Mouse (Mus musculus): Measurements from ENCODE around the gene Il27ra.

Gene Il27ra

GRCm38 (mm10) chr8:84042066-84042947 is at the start of gene Il27ra:
TSS of gene Il27ra (minus strand) at chr8:84042589.
- peak; percentile 80 to 84 for DNase-seq

GRCm38 (mm10) chr8:84090585-84090984 is 48.2 kb upstream of the Il27ra start:
- DNase-seq = no peak

- no peak for DNase-seq
These were observed 46.9 kb upstream of the Il27ra start for GRCm38 (mm10) chr8:84089277-84089676.

GRCm38 (mm10) chr8:84087821-84088220 is 45.4 kb upstream of the Il27ra start:
- no peak for DNase-seq

- DNase-seq = no peak
These were observed 44.8 kb upstream of the Il27ra start for GRCm38 (mm10) chr8:84087156-84087555.

GRCm38 (mm10) chr8:84084341-84085115 is 42.1 kb upstream of the Il27ra start:
- no peak for DNase-seq

- DNase-seq = no peak
These were observed 41.4 kb upstream of the Il27ra start for GRCm38 (mm10) chr8:84083829-84084241.

GRCm38 (mm10) chr8:84079206-84079605 is 36.8 kb upstream of the Il27ra start:
- DNase-seq = no peak

GRCm38 (mm10) chr8:84076849-84077248 is 34.5 kb upstream of the Il27ra start:
- DNase-seq = no peak

GRCm38 (mm10) chr8:84076412-84076811 is 34.0 kb upstream of the Il27ra start:
- no peak for DNase-seq

GRCm38 (mm10) chr8:84073230-84073976 is 31.0 kb upstream of the Il27ra start:
- DNase-seq = peak in 1 of 2 experiments; percentile 42

GRCm38 (mm10) chr8:84072321-84072720 is 29.9 kb upstream of the Il27ra start:
- no peak for DNase-seq

GRCm38 (mm10) chr8:84071921-84072320 is 29.5 kb upstream of the Il27ra start:
- no peak for DNase-seq

- no peak for DNase-seq
These were observed 28.3 kb upstream of the Il27ra start for GRCm38 (mm10) chr8:84070667-84071066.

- DNase-seq = no peak
These were observed 27.9 kb upstream of the Il27ra start for GRCm38 (mm10) chr8:84070241-84070640.

GRCm38 (mm10) chr8:84069750-84070149 is 27.4 kb upstream of the Il27ra start:
- no peak for DNase-seq

GRCm38 (mm10) chr8:84069169-84069568 is 26.8 kb upstream of the Il27ra start:
- no peak for DNase-seq

GRCm38 (mm10) chr8:84068316-84069035 is 26.1 kb upstream of the Il27ra start:
- no peak for DNase-seq

- DNase-seq = no peak
These were observed 25.5 kb upstream of the Il27ra start for GRCm38 (mm10) chr8:84067911-84068310.

GRCm38 (mm10) chr8:84067047-84067573 is 24.7 kb upstream of the Il27ra start:
- peak; percentile 97 to 99 for DNase-seq

GRCm38 (mm10) chr8:84066291-84066930 is 24.0 kb upstream of the Il27ra start, which contains the start of gene Rfx1:
TSS of gene Rfx1 (plus strand) at chr8:84066834.
- peak; percentile 94 to 99 for DNase-seq

Measured in thymus, postnatal 36 days (tissue).